Mouse (Mus musculus) Patski (cell line): ENCODE measurements around the gene Shbg. TPM values are rescaled to one million over a fixed set of nuclear protein-coding genes. Genes with fewer than 3 reads are reported as not detected.
A peak's percentile ranks its signal among the peaks of the same experiment; 100 is the strongest.

Source experiments
- ATAC-seq: fragments of 100-300 bp; one replicate; pipeline ENCODE4 v1.8.0; 2021
- CTCF ChIA-PET: fragments of 350-600 bp; sonication (Branson Sonifier 250); formaldehyde crosslinking; loops from one replicate; lab custom pipeline; 2022; ENCODE audit warnings: inconsistent platforms; lab: Charles Lee
- POLR2A ChIA-PET: fragments of 350-600 bp; sonication (Branson Sonifier 250); formaldehyde crosslinking; loops from one replicate; lab custom pipeline; 2022; ENCODE audit warnings: antibody characterized with exemption, inconsistent platforms; lab: Charles Lee
- DNase-seq: peaks from one replicate; pipeline ENCODE4 v3.0.0-alpha.2; 2011; ENCODE audit warnings: low read depth, low spot score
- H3K27me3 ChIP-seq: fragments of 371-371 bp; one replicate; pipeline ENCODE4 v1.5.1; 2021
- CTCF ChIP-seq: fragments of 100-300 bp; IDR thresholded peaks from one replicate; pipeline ENCODE4 v1.5.1; 2021
- in situ Hi-C: fragments of 300-500 bp; cut with MboI; formaldehyde crosslinking; loops from 3 replicates; pipeline ENCODE4 v1.11.1; 2018; ENCODE audit warnings: low pct_unique_long_range_greater_than_20kb, mixed read lengths
- polyA plus RNA-seq: library from polyadenylated mRNA; unstranded; gene quantifications from one replicate; pipeline ENCODE4 v1.2.3, GENCODE M21; 2021

The Shbg gene
- polyA plus RNA-seq, 1 experiment from 2014 or later = not detected

GRCm38 (mm10) chr11:69584008-69584407 is 33.7 kb downstream of the Shbg start:
- TF ChIP-seq CTCF = no peak
- H3K27me3 ChIP-seq = no peaks in the 10 kb centered on the region
- DNase-seq = no peak
- in situ Hi-C loops = loop anchor here (5.0 kb wide), 1 partner anchor 38 kb away; the partner anchor contains the start of gene Sat2
- ATAC-seq = no peak
- ChIA-PET CTCF (no interaction called here), POLR2A (no interaction called here)

- ATAC-seq = no peak
- POLR2A ChIA-PET = interaction anchor here (1.2 to 1.5 kb wide), 2 partner anchors 8 to 18 kb away, joined by 3 to 4 read pairs; no protein-coding TSS in a partner anchor
- in situ Hi-C loops = loop anchor here (5.0 kb wide), 1 partner anchor 40 kb away; the partner anchor contains the start of gene Sat2
- CTCF ChIA-PET = interaction anchor here (1.0 kb wide), 1 partner anchor 36 kb away, joined by 4 read pairs; no protein-coding TSS in a partner anchor
- no peak for DNase-seq
- H3K27me3 ChIP-seq = no peaks in the 10 kb centered on the region
- no peak for TF ChIP-seq CTCF
These were observed 35.4 kb downstream of the Shbg start for GRCm38 (mm10) chr11:69582230-69582805.

GRCm38 (mm10) chr11:69581814-69582213 is 35.9 kb downstream of the Shbg start:
- no peak for TF ChIP-seq CTCF
- ChIA-PET POLR2A (interaction anchor here (0.7 to 1.5 kb wide), 3 partner anchors 9 to 26 kb away, joined by 3 to 4 read pairs (median 3); no protein-coding TSS in a partner anchor), CTCF (interaction anchor here (1.0 kb wide), 1 partner anchor 35 kb away, joined by 4 read pairs; no protein-coding TSS in a partner anchor)
- in situ Hi-C loops = loop anchor here (5.0 kb wide), 1 partner anchor 40 kb away; the partner anchor contains the start of gene Sat2
- no peak for DNase-seq
- no peaks in the 10 kb centered on the region for H3K27me3 ChIP-seq
- ATAC-seq = no peak

GRCm38 (mm10) chr11:69581147-69581688 is 36.5 kb downstream of the Shbg start:
- ChIA-PET CTCF (interaction anchor here (1.4 to 1.6 kb wide), 2 partner anchors 19 to 34 kb away, joined by 3 to 7 read pairs; no protein-coding TSS in a partner anchor), POLR2A (interaction anchor here (0.6 to 1.2 kb wide), 3 partner anchors 9 to 27 kb away, joined by 3 to 4 read pairs (median 3); no protein-coding TSS in a partner anchor)
- no peak for TF ChIP-seq CTCF
- in situ Hi-C loops = loop anchor here (5.0 kb wide), 1 partner anchor 41 kb away; the partner anchor contains the start of gene Sat2
- peak; percentile 58 for DNase-seq
- no peaks in the 10 kb centered on the region for H3K27me3 ChIP-seq
- ATAC-seq = peak; percentile 68

GRCm38 (mm10) chr11:69580572-69581146 is 37.0 kb downstream of the Shbg start:
- ATAC-seq (no peak), DNase-seq (no peak)
- POLR2A ChIA-PET = interaction anchor here (0.5 to 1.2 kb wide), 3 partner anchors 9 to 59 kb away, joined by 3 to 4 read pairs (median 3); no protein-coding TSS in a partner anchor
- in situ Hi-C loops = loop anchor here (5.0 kb wide), 1 partner anchor 42 kb away; the partner anchor contains the start of gene Sat2
- H3K27me3 ChIP-seq = no peaks in the 10 kb centered on the region
- CTCF ChIA-PET = interaction anchor here (1.0 to 1.6 kb wide), 3 partner anchors 20 to 36 kb away, joined by 3 to 7 read pairs (median 3); no protein-coding TSS in a partner anchor
- TF ChIP-seq CTCF = no peak

- in situ Hi-C loops = loop anchor here (5.0 kb wide), 1 partner anchor 42 kb away; the partner anchor contains the start of gene Sat2
- DNase-seq (peak; percentile 54), ATAC-seq (no peak)
- CTCF ChIA-PET = interaction anchor here (0.7 to 1.6 kb wide), 5 partner anchors 17 to 37 kb away, joined by 3 to 7 read pairs (median 3); no protein-coding TSS in a partner anchor
- POLR2A ChIA-PET = interaction anchor here (0.5 to 1.2 kb wide), 3 partner anchors 33 to 60 kb away, joined by 3 to 5 read pairs (median 4); no protein-coding TSS in a partner anchor
- H3K27me3 ChIP-seq = no peaks in the 10 kb centered on the region
- no peak for TF ChIP-seq CTCF
These were observed 37.6 kb downstream of the Shbg start, which contains the start of the genes Wrap53 and Trp53 for GRCm38 (mm10) chr11:69580091-69580514. Wrap53 (minus strand) TSS chr11:69580255. Trp53 (plus strand) TSS chr11:69580359.

GRCm38 (mm10) chr11:69579128-69580017 is 38.3 kb downstream of the Shbg start:
- CTCF ChIA-PET = interaction anchor here (0.7 to 1.6 kb wide), 6 partner anchors 18 to 254 kb away, joined by 3 to 7 read pairs (median 3); partner anchors contain the start of gene Kcnab3
- ATAC-seq = peak; percentile 85
- POLR2A ChIA-PET = interaction anchor here (0.5 to 1.2 kb wide), 3 partner anchors 17 to 33 kb away, joined by 3 to 7 read pairs (median 5); no protein-coding TSS in a partner anchor
- peak; percentile 99 for TF ChIP-seq CTCF
- H3K27me3 ChIP-seq = no peaks in the 10 kb centered on the region
- in situ Hi-C loops = loop anchor here (5.0 kb wide), 1 partner anchor 43 kb away; the partner anchor contains the start of gene Sat2
- DNase-seq = peak; percentile 73

- ChIA-PET CTCF (interaction anchor here (1.4 to 1.6 kb wide), 2 partner anchors 65 to 253 kb away, joined by 3 to 4 read pairs; partner anchors contain the start of gene Kcnab3), POLR2A (no interaction called here)
- no peak for TF ChIP-seq CTCF
- in situ Hi-C loops = no loop called here
- no peak for ATAC-seq
- no peak for DNase-seq
- H3K27me3 ChIP-seq = no peaks in the 10 kb centered on the region
These were observed 39.4 kb downstream of the Shbg start for GRCm38 (mm10) chr11:69578301-69578700.

- POLR2A ChIA-PET = no interaction called here
- H3K27me3 ChIP-seq = no peaks in the 10 kb centered on the region
- in situ Hi-C loops = no loop called here
- CTCF ChIA-PET = no interaction called here
- TF ChIP-seq CTCF = no peak
- no peak for ATAC-seq
- no peak for DNase-seq
These were observed 41.4 kb downstream of the Shbg start for GRCm38 (mm10) chr11:69576307-69576706.
